Mouse (Mus musculus) ES-E14 (cell line): ENCODE results near the gene Lcn8.

Source experiments
- HCFC1 ChIP-seq: IDR thresholded peaks from 2 replicates; pipeline ENCODE4 v1.6.1; 2012; ENCODE audit warnings: low read length, inconsistent platforms, borderline replicate concordance; ENCODE audit not compliant: insufficient read depth
- MAFK ChIP-seq: IDR thresholded peaks from 2 replicates; pipeline ENCODE4 v1.6.1; 2014; ENCODE audit warnings: mild to moderate bottlenecking, low read depth, low read length, inconsistent platforms; ENCODE audit not compliant: insufficient read depth

GRCm38 (mm10) chr2:25616398-25616797, 36.5 kb upstream of the Lcn8 start:
- TF ChIP-seq HCFC1 (no peak), MAFK (no peak)
